Mouse (Mus musculus) naive thymus-derived CD4-positive, alpha-beta T cell, adult 2 months (primary cell): ENCODE measurements around the gene Mllt6.
A peak's percentile ranks its signal among the peaks of the same experiment; 100 is the strongest.
"Not testable (repeated sequence)": the region's sequence is repeated elsewhere in the genome, so short reads cannot be mapped to it uniquely, and the experiment has no call there.

ENCODE experiments used
- DNase-seq: peaks from one replicate; pipeline ENCODE4 v3.0.0-alpha.2; 2011; ENCODE audit warnings: low read depth

The Mllt6 gene

DNA sequence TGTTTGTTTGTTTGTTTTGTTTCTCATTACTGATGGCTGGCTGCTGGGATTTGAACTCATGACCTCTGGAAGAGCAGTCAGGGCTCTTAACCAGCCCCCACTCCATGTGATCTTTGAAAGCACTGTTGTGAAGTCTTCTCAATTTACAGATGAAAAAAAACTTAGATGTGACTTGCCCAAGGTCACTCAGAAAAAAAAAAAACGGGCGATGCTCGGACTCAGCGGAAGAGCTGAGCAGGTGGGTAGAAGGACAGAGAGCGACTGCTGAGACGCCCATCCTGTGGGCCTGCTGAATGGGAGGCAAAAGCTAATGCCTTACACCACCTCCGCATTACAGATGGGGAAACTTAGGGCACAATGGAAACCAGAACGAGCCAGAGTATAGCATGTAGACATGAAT, 33.5 kb downstream of the Mllt6 start:
- no peak for DNase-seq

DNA sequence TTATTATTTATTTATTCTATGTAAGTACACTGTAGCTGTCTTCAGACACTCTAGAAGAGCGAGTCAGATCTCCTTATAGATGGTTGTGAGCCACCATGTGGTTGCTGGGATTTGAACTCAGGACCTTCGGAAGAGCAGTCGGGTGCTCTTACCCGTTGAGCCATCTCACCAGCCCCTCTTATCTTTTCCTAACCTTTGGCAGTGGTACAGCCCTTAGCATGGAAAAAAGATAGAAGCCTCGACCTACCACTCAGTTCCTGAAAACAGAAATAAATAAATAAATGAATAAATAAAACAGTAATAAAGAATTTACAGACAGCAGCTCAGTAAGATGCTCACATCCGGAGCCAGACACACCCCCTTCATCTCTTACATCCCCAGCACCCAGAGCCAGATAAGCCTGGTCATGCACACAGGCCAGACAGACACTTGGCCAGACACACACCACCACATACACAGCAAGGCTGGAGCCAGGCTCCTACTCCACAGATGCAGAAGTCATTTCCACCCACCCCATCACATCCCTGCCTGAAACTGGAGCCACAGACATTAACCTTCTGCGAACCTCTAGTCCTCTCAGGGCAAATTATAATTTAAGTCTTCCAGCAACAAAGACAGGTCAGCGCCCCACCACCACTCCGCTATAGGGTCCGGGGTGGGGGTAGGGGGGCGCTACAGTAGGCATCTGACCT, 34.1 kb downstream of the Mllt6 start:
- DNase-seq, result no peak

DNA sequence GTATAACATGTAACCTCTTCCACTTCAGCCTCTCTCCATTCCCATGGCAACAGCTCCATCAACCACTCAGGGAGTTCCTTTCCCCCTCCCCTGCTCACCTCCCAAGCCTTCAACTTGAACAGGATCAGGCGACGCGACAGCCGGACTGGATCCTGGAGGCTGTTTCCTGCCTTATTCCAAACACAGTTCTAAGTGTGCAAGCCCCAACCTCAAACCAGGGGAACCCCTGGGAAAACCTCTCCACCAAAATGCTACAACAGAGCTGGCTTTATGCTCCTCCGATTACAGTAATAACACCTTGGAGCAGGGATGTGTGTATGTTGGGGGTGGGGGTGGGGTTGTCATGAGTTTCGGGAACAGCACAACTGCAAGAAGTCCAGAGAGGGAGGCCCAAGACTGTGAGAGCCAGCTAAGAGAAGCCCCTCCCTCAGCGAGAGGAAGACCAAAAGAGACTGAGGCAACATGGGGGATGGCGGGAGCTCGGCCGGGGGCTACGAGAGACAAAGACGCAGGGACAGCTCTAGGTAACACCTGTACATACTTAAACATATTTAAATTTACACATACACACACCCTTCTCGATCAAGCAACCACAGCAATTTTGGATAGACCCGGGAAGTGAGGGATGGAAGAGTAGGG, 34.8 kb downstream of the Mllt6 start:
- DNase-seq, result no peak

DNA sequence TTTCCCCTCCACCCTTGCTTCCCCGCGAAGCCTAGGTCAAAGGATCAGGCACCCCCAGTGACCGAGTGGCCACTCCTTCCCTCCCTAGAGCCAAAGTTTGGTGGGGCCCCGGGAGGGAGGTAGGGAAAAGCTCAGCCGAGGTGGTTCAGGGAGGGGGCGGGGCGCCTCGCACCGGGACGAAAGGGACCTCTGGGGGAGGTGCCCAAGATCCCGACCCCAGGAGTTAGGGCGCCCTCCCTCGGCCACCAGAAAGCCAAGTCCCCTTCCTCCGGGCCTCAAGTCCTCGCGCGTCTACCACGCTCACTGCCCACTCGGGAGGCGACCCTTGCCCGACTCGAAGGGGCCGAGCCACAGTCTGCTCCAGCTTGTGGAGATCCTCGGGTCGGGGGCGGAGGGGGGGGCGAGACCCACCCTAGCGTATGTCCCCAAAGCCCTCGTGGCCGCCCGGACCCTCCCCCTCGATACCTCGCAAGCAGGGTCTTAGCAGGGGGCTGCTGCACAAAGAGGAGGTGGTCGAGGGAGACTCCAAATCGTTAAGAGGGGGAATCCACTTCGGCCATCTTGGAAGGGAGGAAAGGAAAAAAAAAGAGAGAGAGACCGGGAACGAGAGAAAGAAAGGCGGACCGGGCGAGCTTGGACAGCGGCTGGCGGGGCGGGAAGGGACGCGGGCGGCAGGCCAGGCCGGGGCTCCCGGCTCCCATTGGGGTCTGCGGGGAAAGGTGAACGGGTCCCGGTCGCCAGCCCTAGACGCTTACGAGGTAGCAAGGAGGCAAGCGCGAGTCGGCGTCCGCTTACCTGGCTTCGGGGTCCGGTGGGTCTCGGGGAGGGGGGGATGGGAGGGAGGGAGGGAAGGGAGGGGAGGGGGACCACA, 35.8 kb downstream of the Mllt6 start:
- no peak for DNase-seq

DNA sequence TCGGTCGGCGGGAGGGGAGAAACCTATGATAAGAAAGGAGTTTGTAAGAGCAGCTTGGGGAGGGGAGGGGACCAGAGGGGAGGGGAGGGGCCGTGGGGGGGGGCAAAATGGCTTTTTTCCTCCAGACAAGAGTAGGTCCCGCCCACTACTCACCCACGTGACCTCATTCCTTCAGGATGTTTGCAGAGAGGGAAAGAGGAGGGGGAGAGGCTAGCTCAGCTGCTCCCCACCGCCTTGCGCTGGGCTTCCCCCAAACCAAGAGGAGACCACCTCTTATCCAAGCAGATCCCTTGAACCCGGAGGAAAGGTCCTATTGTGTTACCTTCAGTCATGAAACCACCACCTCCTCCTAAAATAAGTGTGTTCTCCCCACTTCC, 36.4 kb downstream of the Mllt6 start:
- peak; percentile 63 for DNase-seq

DNA sequence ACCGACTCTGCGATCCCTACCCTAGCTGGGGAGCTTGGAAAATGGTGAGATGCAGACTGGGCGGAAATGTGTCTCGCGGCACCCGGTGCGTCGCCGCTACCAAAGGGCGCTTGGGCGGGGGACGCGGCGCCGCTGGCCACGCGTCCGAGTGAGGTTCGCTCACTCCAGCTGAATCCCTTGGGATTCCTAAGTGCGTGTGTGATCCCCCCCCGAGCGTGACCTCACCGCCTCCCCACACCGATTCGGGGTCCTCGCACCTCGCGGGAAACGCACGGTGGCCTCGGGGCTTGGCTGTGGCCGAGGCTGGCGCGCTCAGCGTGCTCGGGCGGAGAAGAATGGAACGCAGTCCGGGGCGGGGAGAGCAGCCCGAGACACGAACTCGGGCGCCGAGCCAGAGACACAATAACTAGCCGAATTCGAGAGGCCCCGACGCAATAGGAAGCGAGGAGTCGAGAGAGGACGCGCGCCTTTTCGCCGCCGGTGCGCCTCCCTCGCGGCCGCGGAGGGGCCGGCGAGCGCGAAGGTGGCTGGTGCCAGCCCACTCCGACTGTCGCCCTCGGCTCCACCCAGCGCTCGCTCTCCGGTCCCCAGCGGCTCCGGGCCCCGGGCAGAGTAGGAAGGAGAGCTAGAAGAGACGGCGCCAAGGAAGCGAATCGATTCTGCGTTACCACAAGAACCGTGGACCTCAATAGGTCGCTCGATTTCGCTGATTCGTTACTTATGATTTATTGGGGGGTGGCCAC, 37.0 kb downstream of the Mllt6 start, which contains the start of gene Pcgf2:
Gene Pcgf2 (minus strand): TSS at position 495 of the 743 bp plus-strand sequence.
- peak; percentile 65 for DNase-seq

DNA sequence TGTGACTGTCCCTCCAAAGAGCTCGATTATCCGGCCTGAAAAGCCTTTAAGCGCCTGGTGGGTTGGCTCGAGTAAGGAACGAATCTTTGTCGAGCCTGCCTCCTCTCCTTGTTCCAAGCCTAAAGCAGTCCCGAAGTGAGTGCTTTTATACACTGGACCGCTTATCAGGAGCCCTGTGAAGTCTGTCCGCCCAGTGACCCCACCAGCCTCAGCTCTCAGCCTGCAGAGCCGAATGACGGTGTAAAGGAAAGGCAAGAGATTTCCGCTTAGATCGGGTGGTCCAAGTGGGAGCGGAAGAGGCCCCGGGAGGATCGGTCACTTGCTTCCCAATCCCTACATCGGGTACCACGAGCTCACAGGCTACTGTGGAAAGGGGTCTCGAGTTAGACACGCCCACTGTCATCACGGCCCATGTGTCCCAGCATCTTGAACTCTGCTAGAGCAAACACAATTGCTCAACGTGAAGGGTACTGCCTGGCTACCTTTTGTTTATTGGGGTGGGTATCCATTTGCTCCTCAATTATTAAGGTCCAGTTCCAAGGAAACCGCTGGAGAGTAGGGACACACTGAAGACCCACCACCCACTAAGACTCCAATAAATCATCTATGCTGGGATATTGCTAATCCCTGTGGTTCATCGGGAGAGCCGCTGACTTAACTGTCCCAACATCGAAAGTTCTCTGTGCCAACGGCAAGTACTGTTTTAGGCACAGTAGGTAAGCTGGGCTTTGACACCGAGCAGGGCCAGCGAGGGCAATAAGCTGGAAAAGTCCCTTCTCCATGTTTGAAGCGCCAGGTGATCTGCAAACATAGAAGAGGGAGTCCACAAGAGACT, 37.7 kb downstream of the Mllt6 start:
- DNase-seq, result no peak

DNA sequence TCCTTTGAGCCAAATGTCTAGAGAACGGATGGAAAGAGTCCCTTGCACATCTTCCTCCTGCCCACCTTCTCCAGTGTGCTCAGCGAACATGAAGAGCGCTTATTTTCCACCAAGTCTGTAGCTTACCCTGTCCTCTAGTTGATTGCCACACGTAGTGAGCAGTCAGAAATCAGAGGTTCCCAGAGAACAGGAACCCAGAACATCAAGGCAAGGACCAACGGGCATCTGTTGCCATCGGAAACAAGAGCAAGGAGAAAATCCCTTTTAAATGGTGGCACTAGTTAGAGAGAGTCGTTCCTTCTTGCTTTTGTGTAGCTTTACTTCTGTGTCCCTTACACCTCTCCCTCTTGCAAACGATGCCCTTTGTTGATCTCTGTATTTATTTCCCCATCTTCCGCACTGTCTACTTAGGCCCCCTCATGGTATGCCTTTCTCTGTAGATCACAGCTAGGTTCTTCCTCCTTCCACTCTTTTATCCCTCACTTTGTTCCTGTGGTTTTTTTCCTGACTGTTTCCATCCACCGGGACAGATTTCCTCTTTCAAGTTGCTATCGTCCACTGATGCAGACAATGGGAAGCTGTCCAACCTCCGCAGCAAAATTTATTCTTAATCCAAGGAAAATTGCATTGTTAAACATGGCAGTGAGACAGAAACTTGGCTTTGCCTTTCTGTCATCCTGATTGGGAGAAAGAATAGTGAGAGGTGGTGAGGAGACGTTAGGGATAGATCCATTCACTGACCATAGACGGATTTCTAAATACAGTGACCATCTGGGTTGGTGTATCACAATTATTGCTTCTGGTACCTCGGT, 38.6 kb downstream of the Mllt6 start:
- peak; percentile 48 for DNase-seq

DNA sequence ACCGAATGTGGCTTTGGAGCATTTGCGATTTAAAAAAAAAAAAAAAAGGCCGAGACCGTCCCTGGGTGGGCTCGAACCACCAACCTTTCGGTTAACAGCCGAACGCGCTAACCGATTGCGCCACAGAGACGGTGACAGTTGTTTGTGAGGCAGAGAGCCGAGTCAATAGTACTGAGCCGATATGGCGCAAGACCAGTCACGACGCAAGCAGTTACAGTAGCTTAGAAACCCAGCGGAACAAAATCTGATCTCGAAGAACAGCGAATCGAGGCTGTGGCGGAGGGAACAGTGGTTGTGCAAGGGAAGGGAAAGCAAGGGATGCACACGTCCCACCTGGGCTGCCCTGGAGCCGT, 39.2 kb downstream of the Mllt6 start:
- peak; percentile 95 for DNase-seq

DNA sequence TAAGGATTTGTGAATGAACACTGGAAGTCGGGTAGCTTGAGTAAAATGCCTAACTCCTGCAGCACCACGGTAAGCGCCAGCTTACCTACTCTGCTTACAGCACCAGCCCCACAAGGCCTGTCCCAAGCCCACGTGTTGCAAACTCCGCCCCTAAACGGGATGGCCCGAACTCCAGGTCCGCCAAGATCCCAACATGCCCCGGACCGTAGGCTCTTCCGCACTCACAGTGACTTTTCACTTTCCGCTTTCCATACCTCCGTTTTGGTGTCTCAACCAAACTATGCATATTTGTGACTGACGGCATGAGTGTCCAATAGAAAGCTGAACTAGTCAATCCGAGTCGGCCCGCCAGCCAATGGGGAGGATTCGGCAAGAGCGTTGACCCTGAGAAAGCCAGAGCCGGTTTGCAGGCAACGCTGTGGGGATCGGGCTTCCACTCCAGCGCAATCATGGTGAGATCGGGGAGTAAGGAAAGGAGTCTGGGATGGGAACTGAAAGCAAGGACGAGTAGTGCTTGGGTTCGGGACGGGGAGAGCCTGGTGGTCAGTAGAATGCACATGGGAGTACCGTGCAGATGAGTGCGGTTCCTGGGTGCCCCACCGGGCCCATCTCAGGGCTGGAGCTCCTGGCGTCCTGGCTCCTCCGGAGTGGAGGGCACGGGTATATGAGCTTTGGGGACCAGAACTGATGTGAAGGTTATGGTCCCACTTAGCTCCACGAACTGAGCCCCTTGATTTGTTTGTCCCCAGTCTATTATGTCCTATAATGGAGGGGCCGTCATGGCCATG, 40.0 kb downstream of the Mllt6 start, which contains the start of gene Psmb3:
Gene Psmb3 (plus strand): TSS at position 361 of the 788 bp plus-strand sequence.
- peak; percentile 99 for DNase-seq

DNA sequence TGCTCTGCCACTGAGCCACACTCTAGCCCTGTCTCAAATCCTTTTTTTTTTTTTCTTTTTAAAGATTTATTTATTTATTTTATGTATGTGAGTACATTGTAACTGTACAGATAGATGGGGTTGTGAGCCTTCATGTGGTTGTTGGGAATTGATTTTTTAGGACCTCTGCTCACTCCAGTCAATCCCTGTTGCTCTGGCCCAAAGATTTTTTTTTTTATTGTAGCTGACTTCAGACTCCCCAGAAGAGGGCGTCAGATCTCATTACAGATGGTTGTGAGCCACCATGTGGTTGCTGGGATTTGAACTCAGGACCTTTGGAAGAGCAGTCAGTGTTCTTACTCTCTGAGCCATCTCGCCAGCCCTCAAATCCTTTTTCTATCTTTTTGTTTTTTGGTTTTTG, 46.9 kb downstream of the Mllt6 start:
- not testable (repeated sequence) for DNase-seq

DNA sequence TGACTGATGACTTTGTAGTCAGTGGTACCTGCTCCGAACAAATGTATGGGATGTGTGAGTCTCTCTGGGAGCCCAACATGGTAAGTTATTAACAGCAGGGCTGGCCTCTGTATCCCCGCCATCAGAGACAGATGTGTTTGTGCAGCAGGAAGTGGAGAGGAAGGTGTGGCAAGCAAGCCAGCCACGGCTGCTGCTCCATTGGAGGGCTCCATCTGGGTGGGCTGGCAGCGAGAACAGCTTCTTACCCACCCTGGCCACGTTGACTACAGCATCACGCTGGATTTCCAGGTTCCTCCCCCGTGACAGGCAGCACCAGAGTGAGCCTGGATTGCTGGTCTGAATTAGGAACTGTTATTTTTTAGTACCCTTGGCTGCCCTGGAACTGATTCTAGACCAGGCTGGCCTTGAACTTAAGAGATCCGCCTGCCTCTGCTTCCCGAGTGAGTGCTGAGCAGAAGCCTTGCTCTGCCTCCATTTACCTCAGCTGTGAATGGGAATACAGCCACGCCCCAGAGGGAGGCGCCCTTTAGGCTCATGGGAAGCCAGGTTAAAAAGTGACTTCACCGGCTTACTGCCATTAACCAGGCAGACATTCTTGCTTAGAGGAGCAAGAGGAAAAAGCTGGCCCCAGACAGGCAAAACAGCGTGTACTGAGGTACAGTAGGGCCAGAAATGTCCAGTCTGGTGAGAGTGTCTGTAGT, 48.1 kb downstream of the Mllt6 start:
- no peak for DNase-seq

DNA sequence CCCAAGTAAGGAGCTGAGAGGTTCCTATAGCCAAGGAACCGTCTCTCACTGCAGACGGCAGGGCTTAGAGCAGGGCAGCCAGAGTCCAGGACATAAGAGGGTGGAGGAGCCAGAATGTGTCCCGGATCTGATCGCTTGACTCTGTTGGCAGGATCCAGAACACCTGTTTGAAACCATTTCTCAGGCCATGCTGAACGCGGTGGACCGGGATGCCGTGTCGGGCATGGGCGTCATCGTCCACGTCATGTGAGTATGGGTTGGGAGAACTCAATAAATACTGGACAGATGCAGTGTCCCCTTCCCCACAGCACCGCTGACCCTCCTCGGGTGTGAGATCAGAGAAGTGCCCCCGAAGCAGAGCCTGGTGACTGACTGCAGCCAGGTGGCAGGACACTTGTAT, 49.1 kb downstream of the Mllt6 start:
- no peak for DNase-seq

DNA sequence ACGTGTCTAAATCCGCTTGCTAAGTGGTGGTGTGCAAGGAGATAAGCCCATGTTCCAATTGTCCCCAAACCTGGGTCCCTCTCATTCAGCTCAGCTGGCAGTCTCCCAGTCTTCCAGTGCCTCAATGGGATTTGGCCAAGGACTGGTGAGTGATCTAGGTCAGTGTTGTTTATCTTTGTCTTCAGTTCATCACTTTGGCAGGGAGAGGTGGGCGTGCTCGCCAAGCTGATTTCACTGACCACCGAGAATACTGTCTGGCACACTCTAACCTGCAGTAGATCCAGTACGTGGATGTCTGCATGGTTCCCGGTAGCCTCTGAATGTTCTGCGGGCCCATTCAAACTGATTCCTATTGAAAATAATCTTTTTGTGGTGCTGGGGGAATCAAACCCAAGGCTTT, 50.7 kb downstream of the Mllt6 start:
- DNase-seq, result no peak

DNA sequence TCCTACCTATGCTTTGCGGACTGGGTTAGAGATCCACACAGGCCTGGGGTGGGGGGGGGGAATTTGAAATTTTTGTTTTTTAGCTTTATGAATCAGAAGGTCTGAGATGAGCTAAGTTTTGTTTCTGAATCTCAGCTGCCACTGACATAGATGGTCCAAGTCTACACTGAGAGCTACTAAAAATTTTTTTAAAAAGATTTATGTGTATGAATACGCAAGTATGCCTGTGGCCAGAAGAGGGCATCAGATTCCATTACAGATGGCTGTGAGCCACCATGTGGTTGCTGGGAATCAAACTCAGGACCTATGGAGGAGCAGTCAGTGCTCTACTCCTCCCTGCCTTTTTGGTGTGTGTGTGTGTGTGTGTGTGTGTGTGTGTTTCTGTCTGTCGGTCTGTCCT, 51.1 kb downstream of the Mllt6 start:
- no peak for DNase-seq

DNA sequence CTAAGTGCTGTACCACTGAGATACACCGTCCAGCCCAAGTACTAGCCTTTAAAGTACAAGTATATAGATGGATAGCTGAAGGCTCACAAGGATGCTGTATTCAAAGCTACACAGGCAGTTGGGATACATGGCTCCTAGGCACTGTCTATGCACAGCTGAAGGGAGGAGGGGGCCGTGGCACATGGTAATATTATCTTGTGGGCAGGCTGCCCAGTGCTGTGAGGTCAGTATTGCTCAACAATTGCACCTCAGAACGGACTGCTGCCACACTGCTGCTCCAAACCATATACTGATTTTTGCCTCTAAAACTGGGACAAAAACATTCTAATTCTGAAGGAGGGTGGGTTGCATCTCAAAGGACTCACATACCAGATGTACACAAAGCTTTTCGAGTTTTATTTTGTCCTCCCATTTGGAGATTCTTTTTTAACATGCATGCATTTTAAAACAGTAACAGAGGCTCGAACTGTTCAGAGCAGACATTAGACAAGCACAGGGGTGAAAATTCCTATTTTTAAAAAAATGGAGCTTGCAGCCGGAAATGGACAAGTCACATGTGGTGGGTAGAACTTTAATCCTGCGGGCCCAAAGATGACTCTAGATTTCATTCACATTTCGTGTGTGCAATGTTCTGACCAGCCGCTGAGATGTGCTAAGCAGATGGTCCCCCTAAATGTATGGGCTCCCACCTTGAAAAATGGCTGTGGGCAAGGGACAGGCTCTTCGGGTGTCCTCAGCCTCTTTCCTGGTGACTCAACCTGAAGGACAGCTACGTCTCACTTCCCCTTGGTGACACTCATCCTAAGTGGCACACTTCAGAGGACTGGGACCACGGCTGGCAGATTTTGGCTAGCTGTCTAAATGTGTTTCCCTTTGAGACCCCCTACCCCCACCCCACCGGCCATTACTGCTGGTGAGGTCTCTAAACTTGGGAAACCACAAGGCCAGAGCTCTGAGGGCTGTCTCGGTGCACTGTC, 51.9 kb downstream of the Mllt6 start:
- DNase-seq, result no peak

DNA sequence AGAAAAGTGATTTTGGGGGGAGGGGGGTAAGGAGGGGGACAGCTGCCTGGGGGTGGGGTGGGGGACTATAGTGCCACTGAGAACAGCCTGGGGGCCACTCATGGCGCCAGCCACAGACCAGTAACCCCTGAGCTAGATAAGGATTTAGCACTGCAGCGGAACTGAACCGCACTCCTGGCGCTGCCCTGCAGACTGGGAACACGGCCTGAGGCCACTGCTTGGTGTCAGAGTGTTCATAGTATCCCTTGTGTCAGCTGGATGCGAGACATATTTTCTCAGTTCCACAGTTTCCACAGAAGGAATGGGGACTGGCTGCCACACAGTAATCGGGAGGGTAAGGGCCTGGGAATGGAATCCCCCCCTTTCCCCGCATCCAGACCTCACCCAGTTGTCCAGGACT, 52.8 kb downstream of the Mllt6 start:
- no peak for DNase-seq
